Mouse (Mus musculus) CH12.LX (cell line): Measurements from ENCODE around the gene Camta1. TPM values are rescaled to one million over a fixed set of nuclear protein-coding genes. Genes with fewer than 3 reads are reported as not detected.

Source experiments
- DNase-seq: peaks from one replicate; pipeline ENCODE4 v3.0.0-alpha.2; 2013; ENCODE audit errors: extremely low read depth
- H3K27ac ChIP-seq: 2 replicates; pipeline ENCODE4 v1.5.1; 2012; ENCODE audit warnings: low read depth, mild to moderate bottlenecking, control low read depth, moderate library complexity; ENCODE audit not compliant: insufficient read depth
- H3K27me3 ChIP-seq: replicated peaks from 2 replicates; pipeline ENCODE3; 2012; ENCODE audit warnings: inconsistent platforms
- H3K36me3 ChIP-seq, 2 experiments: replicated peaks in 1 of 2; 2 replicates each; pipeline versions ENCODE3 to v1.6.1; 2012; ENCODE audit warnings: inconsistent platforms in 1 of 2, low read length in 1 of 2, mild to moderate bottlenecking in 1 of 2, mixed read lengths in 1 of 2, moderate library complexity in 1 of 2; ENCODE audit not compliant: control insufficient read depth in 1 of 2, insufficient read depth in 1 of 2
- H3K4me1 ChIP-seq, 2 experiments: 2 replicates each; pipeline ENCODE4 v1.6.1; 2012; ENCODE audit warnings: inconsistent platforms in 1 of 2, moderate library complexity in 1 of 2; ENCODE audit not compliant: insufficient read depth in 2 of 2, control insufficient read depth in 1 of 2
- H3K4me2 ChIP-seq: 2 replicates; pipeline ENCODE4 v1.6.1; 2012; ENCODE audit warnings: low read depth, mild to moderate bottlenecking, control low read depth; ENCODE audit not compliant: poor library complexity, insufficient read depth, severe bottlenecking
- H3K4me3 ChIP-seq, 3 experiments: fragments of 150-350 bp in 1 of 3; sonication (generic) in 1 of 3; replicated peaks in 1 of 3; 2 replicates each; pipeline versions ENCODE3 to v1.5.1; 2011 to 2012; ENCODE audit warnings: low read depth in 2 of 3, low read length in 2 of 3, mild to moderate bottlenecking in 2 of 3, moderate library complexity in 2 of 3, control low read depth in 1 of 3, improper control_type of control experiment in 1 of 3, inconsistent platforms in 1 of 3, mixed read lengths in 1 of 3; ENCODE audit not compliant: poor library complexity in 1 of 3
- H3K79me2 ChIP-seq: replicated peaks from 2 replicates; pipeline ENCODE4 v1.6.1; 2012; ENCODE audit warnings: mild to moderate bottlenecking, moderate library complexity; ENCODE audit not compliant: control insufficient read depth, poor library complexity, insufficient read depth, severe bottlenecking; ENCODE audit errors: extremely low read depth
- H3K9ac ChIP-seq: 2 replicates; pipeline ENCODE4 v1.6.1; 2012; ENCODE audit warnings: low read depth, mild to moderate bottlenecking, control low read depth, moderate library complexity; ENCODE audit not compliant: insufficient read depth
- H3K9me3 ChIP-seq: replicated peaks from 2 replicates; pipeline ENCODE3; 2012; ENCODE audit warnings: low read length, inconsistent platforms, mixed read lengths
- BHLHE40 ChIP-seq: IDR thresholded peaks from 2 replicates; pipeline ENCODE4 v1.6.1; 2011; ENCODE audit warnings: mild to moderate bottlenecking, low read depth, low read length, improper control_type of control experiment
- CHD2 ChIP-seq: IDR thresholded peaks from 2 replicates; pipeline ENCODE4 v1.6.1; 2011; ENCODE audit warnings: low read length, improper control_type of control experiment
- EP300 ChIP-seq: IDR thresholded peaks from 2 replicates; pipeline ENCODE4 v1.6.1; 2011; ENCODE audit warnings: low read length, improper control_type of control experiment
- JUN ChIP-seq: IDR thresholded peaks from 2 replicates; pipeline ENCODE4 v1.6.1; 2011; ENCODE audit warnings: low read depth, mild to moderate bottlenecking, low read length, improper control_type of control experiment, moderate library complexity; ENCODE audit not compliant: insufficient read depth
- JUND ChIP-seq: conservative IDR thresholded peaks from 2 replicates; pipeline ENCODE4 v1.6.1; 2011; ENCODE audit warnings: low read depth, low read length, improper control_type of control experiment
- MAZ ChIP-seq: IDR thresholded peaks from 2 replicates; pipeline ENCODE4 v1.6.1; 2012; ENCODE audit warnings: low read depth, mild to moderate bottlenecking, inconsistent platforms, low read length, improper control_type of control experiment, moderate library complexity
- MXI1 ChIP-seq: IDR thresholded peaks from 2 replicates; pipeline ENCODE4 v1.6.1; 2011; ENCODE audit warnings: mild to moderate bottlenecking, low read depth, low read length, improper control_type of control experiment
- MYC ChIP-seq: IDR thresholded peaks from 2 replicates; pipeline ENCODE4 v1.6.1; 2011; ENCODE audit warnings: low read depth, mild to moderate bottlenecking, improper control_type of control experiment, low read length
- NELFE ChIP-seq: IDR thresholded peaks from 2 replicates; pipeline ENCODE4 v1.6.1; 2011; ENCODE audit warnings: low read depth, low read length, improper control_type of control experiment
- NRF1 ChIP-seq: IDR thresholded peaks from 2 replicates; pipeline ENCODE4 v1.6.1; 2014; ENCODE audit warnings: low read depth, mild to moderate bottlenecking, inconsistent platforms, low read length, improper control_type of control experiment, moderate library complexity
- PAX5 ChIP-seq: IDR thresholded peaks from 2 replicates; pipeline ENCODE4 v1.6.1; 2012; ENCODE audit warnings: low read length, inconsistent platforms, mixed read lengths
- POLR2A ChIP-seq: IDR thresholded peaks from 2 replicates; pipeline ENCODE4 v1.6.1; 2011; ENCODE audit warnings: low read depth, mild to moderate bottlenecking, improper control_type of control experiment, low read length
- RAD21 ChIP-seq: IDR thresholded peaks from 2 replicates; pipeline ENCODE4 v1.6.1; 2011; ENCODE audit warnings: low read depth, mild to moderate bottlenecking, low read length, improper control_type of control experiment, moderate library complexity
- RCOR1 ChIP-seq: conservative IDR thresholded peaks from 2 replicates; pipeline ENCODE4 v1.6.1; 2012; ENCODE audit warnings: low read depth, mild to moderate bottlenecking, inconsistent platforms, low read length, improper control_type of control experiment
- SMC3 ChIP-seq: IDR thresholded peaks from 2 replicates; pipeline ENCODE4 v1.6.1; 2011; ENCODE audit warnings: low read depth, low read length, improper control_type of control experiment
- ZMIZ1 ChIP-seq: IDR thresholded peaks from 2 replicates; pipeline ENCODE4 v1.6.1; 2012; ENCODE audit warnings: low read depth, mild to moderate bottlenecking, inconsistent platforms, low read length, improper control_type of control experiment
- ZNF384 ChIP-seq: IDR thresholded peaks from 2 replicates; pipeline ENCODE4 v1.6.1; 2012; ENCODE audit warnings: low read depth, low read length, improper control_type of control experiment, inconsistent platforms
- dilution Hi-C: fragments of 300-500 bp; cut with MboI; formaldehyde crosslinking; loops from 2 replicates; pipeline ENCODE4 v1.14.3; 2020; ENCODE audit warnings: low sequenced_read_pairs; ENCODE audit not compliant: extremely low pct_unique_long_range_greater_than_20kb, extremely low pct_ligation_motif_present
- in situ Hi-C: fragments of 300-500 bp; cut with MboI; formaldehyde crosslinking; loops from 3 replicates; pipeline ENCODE4 v1.14.3; 2019; ENCODE audit warnings: low sequenced_read_pairs, low pct_ligation_motif_present, low pct_unique_long_range_greater_than_20kb, mixed read lengths
- polyA plus RNA-seq: library from polyadenylated mRNA; unstranded; fragments of >175 nt; gene quantifications from 2 replicates; pipeline ENCODE4 v1.2.1, GENCODE M21; 2012; ENCODE audit warnings: low read depth; ENCODE audit not compliant: insufficient read length
- total RNA-seq, 2 experiments: library from RNA; depleted of rRNA; stranded (reverse); fragments of 300-350 nt in 1 of 2; fragments of >200 nt in 1 of 2; gene quantifications; 2 replicates each; pipeline ENCODE4 v1.2.3; 2012 to 2014

The Camta1 gene
- total and polyA plus RNA-seq, 3 experiments: 9.9 to 32.5 (median 15.3) TPM

GRCm38 (mm10) chr4:151171117-151171516 is 690.6 kb downstream of the Camta1 start:
- TF ChIP-seq JUND (no peak), ZNF384 (no peak), MYC (no peak), JUN (no peak), BHLHE40 (no peak), ZMIZ1 (no peak), RAD21 (no peak), EP300 (no peak), MAZ (no peak)
- no peak for DNase-seq
- Histone ChIP-seq H3K9me3 (peaks cover 93% of the 10 kb centered on the region), H3K27me3 (no peaks in the 10 kb centered on the region), H3K4me2 (no peak overlapping the region), H3K79me2 (no peaks in the 10 kb centered on the region), H3K4me1 (no peaks in the 10 kb centered on the region), H3K9ac (no peak overlapping the region), H3K27ac (no peak overlapping the region), H3K4me3 (no peak overlapping the region), H3K36me3 (no peaks in the 10 kb centered on the region)
- in situ Hi-C loops (loop anchor here (25.0 kb wide), 2 partner anchors 591 to 716 kb away; no protein-coding TSS in a partner anchor), dilution Hi-C loops (no loop called here)

GRCm38 (mm10) chr4:151170658-151171057 is 691.0 kb downstream of the Camta1 start:
- Histone ChIP-seq H3K4me3 (no peak overlapping the region), H3K36me3 (no peaks in the 10 kb centered on the region), H3K9me3 (peaks cover 94% of the 10 kb centered on the region), H3K4me2 (no peak overlapping the region), H3K79me2 (no peaks in the 10 kb centered on the region), H3K9ac (no peak overlapping the region), H3K27ac (no peak overlapping the region), H3K27me3 (no peaks in the 10 kb centered on the region), H3K4me1 (no peaks in the 10 kb centered on the region)
- TF ChIP-seq BHLHE40 (no peak), SMC3 (no peak), RCOR1 (no peak), NRF1 (no peak)
- dilution Hi-C loops (no loop called here), in situ Hi-C loops (loop anchor here (25.0 kb wide), 2 partner anchors 592 to 717 kb away; no protein-coding TSS in a partner anchor)
- no peak for DNase-seq

GRCm38 (mm10) chr4:151166969-151167368 is 694.7 kb downstream of the Camta1 start:
- H3K4me1 ChIP-seq: no peaks in the 10 kb centered on the region
- H3K79me2 ChIP-seq: no peaks in the 10 kb centered on the region
- no peak for TF ChIP-seq SMC3
- TF ChIP-seq EP300: no peak
- no peak for TF ChIP-seq ZNF384
- TF ChIP-seq RCOR1: no peak
- no peak for TF ChIP-seq PAX5
- TF ChIP-seq MAZ: no peak
- TF ChIP-seq CHD2: no peak
- no peak for TF ChIP-seq RAD21
- no peak for TF ChIP-seq NELFE
- no peak for TF ChIP-seq POLR2A
- TF ChIP-seq BHLHE40: no peak
- TF ChIP-seq MYC: no peak
- TF ChIP-seq MXI1: no peak
- no peak for DNase-seq
- dilution Hi-C loops (no loop called here), in situ Hi-C loops (loop anchor here (25.0 kb wide), 2 partner anchors 595 to 720 kb away; no protein-coding TSS in a partner anchor)
- H3K27me3 ChIP-seq: no peaks in the 10 kb centered on the region
- peaks cover 91% of the 10 kb centered on the region for H3K9me3 ChIP-seq
- no peak overlapping the region for H3K9ac ChIP-seq
- H3K4me2 ChIP-seq: no peak overlapping the region
- H3K27ac ChIP-seq: no peak overlapping the region
- no peak overlapping the region for H3K4me3 ChIP-seq
- H3K36me3 ChIP-seq: no peaks in the 10 kb centered on the region
